Mouse (Mus musculus) stomach, embryonic 14.5 days (tissue): ENCODE measurements at regions not wholly inside any gene's neighbourhood (a gene's known extent, or its start where the extent isn't known, plus 50 kb on each side); places are given as distances from the start of the nearest gene placed in this dataset.

Experiments
- ATAC-seq: fragments of 200-750 bp; cut with Nextera tagmentation; 2 replicates; pipeline ENCODE4 v1.8.0; 2017; ENCODE audit warnings: low read depth, moderate TSS enrichment; ENCODE audit not compliant: insufficient number of reproducible peaks, insufficient read depth, low FRiP score
- H3K27ac ChIP-seq: fragments of 300-500 bp; sonication (generic); 2 replicates; pipeline ENCODE4 v1.5.1; 2014; ENCODE audit warnings: mild to moderate bottlenecking, low read length, moderate library complexity, mixed read lengths
- H3K27me3 ChIP-seq: fragments of 300-500 bp; sonication (generic); 2 replicates; pipeline ENCODE4 v1.6.1; 2014; ENCODE audit warnings: low read length, control low read depth, mixed read lengths; ENCODE audit not compliant: control insufficient read depth, insufficient read depth
- H3K36me3 ChIP-seq: fragments of 300-500 bp; sonication (generic); 2 replicates; pipeline ENCODE4 v1.6.1; 2014; ENCODE audit warnings: mild to moderate bottlenecking, control low read depth, low read length, moderate library complexity, mixed read lengths; ENCODE audit not compliant: control insufficient read depth, insufficient read depth
- H3K4me1 ChIP-seq: fragments of 300-500 bp; sonication (generic); 2 replicates; pipeline ENCODE4 v1.6.1; 2014; ENCODE audit warnings: low read length, control low read depth, mixed read lengths; ENCODE audit not compliant: control insufficient read depth, insufficient read depth
- H3K4me2 ChIP-seq: fragments of 300-500 bp; sonication (generic); replicated peaks from 2 replicates; pipeline ENCODE4 v1.6.1; 2014; ENCODE audit warnings: low read depth, low read length, control low read depth
- H3K4me3 ChIP-seq: fragments of 300-500 bp; sonication (generic); 2 replicates; pipeline ENCODE4 v1.5.1; 2014; ENCODE audit warnings: low read depth, low read length, control low read depth
- H3K9ac ChIP-seq: fragments of 300-500 bp; sonication (generic); replicated peaks from 2 replicates; pipeline ENCODE4 v1.6.1; 2014; ENCODE audit warnings: low read depth, mild to moderate bottlenecking, control low read depth, low read length, moderate library complexity, mixed read lengths
- H3K9me3 ChIP-seq: fragments of 300-500 bp; sonication (generic); 2 replicates; pipeline ENCODE4 v1.6.1; 2016; ENCODE audit warnings: low read depth, low read length, control low read depth; ENCODE audit not compliant: control insufficient read depth
- WGBS: fragments of 180-500 bp; shearing (Covaris S2); extraction: QIAGEN DNeasy Blood & Tissue Kit; methylation state at CpG from one replicate; pipeline ENCODE4 v1.1.7; 2014; 5-methylcytosine and 5-hydroxymethylcytosine counted together

DNA sequence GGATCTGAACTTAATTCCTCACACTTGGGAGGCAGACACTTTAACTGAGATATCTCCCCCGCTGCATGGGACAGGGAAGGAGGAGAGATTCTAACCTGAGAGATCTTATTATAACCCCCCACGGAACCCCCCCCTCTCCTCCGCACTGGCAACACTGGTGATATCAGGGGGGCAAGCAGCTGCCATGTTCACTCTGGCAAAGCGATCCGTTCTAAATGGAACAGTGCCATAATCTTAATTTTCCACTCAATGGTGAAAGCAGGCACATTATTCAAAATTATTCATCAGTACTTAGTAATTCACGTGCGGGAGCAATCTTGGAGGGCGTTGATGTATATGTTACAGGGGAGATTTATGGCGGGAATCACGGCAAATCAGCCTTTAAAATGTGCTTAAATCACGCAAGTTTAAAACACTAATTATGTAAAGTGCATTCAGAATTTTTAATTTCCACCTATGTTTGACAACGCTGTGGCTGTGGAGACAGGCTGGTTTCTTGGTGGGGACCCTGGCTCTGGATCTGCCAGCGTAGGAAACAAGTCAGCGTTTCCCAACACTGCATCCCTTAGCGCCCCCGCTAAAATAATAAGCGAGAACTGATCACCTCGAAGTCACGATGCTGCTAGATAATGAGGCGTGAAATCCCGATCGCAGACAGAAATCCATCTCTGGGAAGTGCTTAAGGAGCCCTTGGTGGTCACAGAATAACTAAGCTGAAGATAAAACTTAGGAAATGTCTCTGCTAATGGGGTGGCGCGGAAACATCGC is 354.7 kb downstream of the Cdh26 start:
- Histone ChIP-seq H3K27ac (no peak overlapping the region), H3K36me3 (no peaks in the 10 kb centered on the region), H3K4me1 (no peaks in the 10 kb centered on the region), H3K9me3 (no peaks in the 10 kb centered on the region), H3K27me3 (no peaks in the 10 kb centered on the region), H3K4me2 (no peak overlapping the region), H3K4me3 (no peak overlapping the region), H3K9ac (no peak overlapping the region)
- ATAC-seq: no peak
- 64% methylated on average over 25 of the region's 25 CpGs for WGBS

DNA sequence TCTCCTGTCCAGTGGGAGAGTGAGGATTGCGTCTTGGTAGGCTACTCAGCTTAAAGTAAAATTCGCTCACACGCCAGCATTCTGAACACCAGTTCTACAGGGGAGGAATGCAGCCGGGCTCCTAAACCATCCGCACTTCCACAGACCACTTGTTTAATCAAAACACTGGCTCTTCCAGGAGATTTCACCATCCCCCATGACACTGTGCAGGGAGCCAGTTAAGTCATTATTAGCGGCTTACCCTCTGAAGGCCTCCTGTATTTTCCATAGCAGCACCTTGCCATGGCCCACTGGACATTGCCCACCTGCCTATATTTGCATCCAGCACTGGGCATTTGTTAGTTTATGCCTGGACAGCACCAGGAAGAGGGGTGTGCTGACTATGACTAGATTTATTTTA is 355.5 kb downstream of the Cdh26 start:
- H3K36me3 ChIP-seq: no peaks in the 10 kb centered on the region
- no peak for ATAC-seq
- no peaks in the 10 kb centered on the region for H3K9me3 ChIP-seq
- no peak overlapping the region for H3K27ac ChIP-seq
- no peaks in the 10 kb centered on the region for H3K27me3 ChIP-seq
- no peak overlapping the region for H3K9ac ChIP-seq
- whole genome bisulfite sequencing: 19% methylated on average over 6 of the region's 6 CpGs
- H3K4me1 ChIP-seq: no peaks in the 10 kb centered on the region
- H3K4me2 ChIP-seq: no peak overlapping the region
- H3K4me3 ChIP-seq: no peak overlapping the region

DNA sequence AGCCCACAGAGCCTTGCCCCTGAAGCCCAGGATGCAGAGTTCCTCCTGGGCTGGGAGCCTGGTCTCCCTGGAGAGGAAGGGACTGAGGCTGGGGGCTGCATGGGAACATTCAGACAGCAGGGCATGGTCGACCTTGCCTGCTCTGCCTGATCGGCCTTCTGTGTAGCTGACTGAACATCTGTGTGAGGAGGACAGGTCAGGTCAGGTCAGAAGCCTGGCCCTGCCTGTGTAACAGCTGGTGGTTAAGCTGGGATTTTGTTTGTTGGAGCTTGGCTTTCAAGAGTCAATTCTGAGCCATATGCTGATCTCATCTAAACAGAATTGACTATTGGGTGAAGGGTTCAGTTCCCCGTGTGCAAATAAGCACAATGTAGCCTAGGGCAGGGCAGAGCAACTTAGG is 365.5 kb downstream of the Cdh26 start:
- H3K4me1 ChIP-seq: no peaks in the 10 kb centered on the region
- no peaks in the 10 kb centered on the region for H3K9me3 ChIP-seq
- no peak overlapping the region for H3K9ac ChIP-seq
- 31% methylated on average over 3 of the region's 3 CpGs for WGBS
- no peaks in the 10 kb centered on the region for H3K36me3 ChIP-seq
- no peaks in the 10 kb centered on the region for H3K27me3 ChIP-seq
- no peak overlapping the region for H3K4me3 ChIP-seq
- no peak overlapping the region for H3K4me2 ChIP-seq
- H3K27ac ChIP-seq: no peak overlapping the region
- no peak for ATAC-seq

DNA sequence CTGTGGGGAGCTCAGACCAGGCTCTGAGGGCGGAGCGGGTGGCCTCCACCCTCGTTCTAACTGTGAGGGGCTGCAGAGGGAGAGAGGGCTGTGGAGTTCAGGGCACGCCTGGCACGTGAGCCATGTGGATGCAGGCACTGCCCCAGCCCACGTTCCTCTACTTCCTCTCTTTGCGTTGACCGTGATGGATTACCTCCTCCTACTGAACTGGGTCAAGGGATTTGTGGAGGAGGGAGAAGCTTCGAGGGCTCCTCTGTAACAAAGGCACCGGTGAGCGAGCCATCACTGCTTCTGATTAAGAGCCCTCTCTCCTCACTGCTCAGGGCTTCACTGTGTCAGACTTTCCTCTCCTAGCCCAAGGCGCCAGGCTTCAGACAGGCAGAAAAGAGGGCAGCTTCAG is 371.1 kb downstream of the Cdh26 start:
- no peaks in the 10 kb centered on the region for H3K27me3 ChIP-seq
- H3K9ac ChIP-seq: no peak overlapping the region
- no peak overlapping the region for H3K4me3 ChIP-seq
- no peak overlapping the region for H3K4me2 ChIP-seq
- H3K9me3 ChIP-seq: no peaks in the 10 kb centered on the region
- 21% methylated on average over 12 of the region's 12 CpGs for WGBS
- peak; percentile 58; the same call in 1 of the 2 replicates for ATAC-seq
- H3K27ac ChIP-seq: no peak overlapping the region
- H3K4me1 ChIP-seq: no peaks in the 10 kb centered on the region
- H3K36me3 ChIP-seq: no peaks in the 10 kb centered on the region

DNA sequence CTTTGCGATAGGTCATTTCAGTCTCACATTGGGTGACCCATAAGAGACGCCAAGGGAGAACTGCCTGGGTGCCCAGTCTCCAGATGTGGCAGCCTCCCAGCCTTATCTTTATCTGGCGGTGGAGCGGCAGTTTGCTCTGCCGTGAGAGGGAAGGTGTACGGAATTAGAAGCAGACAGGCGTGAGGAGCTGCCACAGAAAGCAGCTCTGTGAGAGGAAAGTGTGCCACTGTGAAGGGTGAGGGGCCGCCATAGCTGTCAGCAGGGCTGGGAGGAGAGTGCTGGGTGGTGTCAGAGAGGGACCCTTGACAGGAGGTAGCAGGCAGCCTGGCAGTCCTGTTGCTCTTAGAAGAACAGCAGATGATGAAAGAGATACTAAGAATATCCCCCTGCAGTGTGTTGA is 375.0 kb downstream of the Cdh26 start:
- Histone ChIP-seq H3K36me3 (no peaks in the 10 kb centered on the region), H3K4me1 (no peaks in the 10 kb centered on the region), H3K4me2 (no peak overlapping the region), H3K27ac (no peak overlapping the region), H3K27me3 (no peaks in the 10 kb centered on the region), H3K9ac (no peak overlapping the region), H3K4me3 (no peak overlapping the region), H3K9me3 (no peaks in the 10 kb centered on the region)
- ATAC-seq: no peak
- 62% methylated on average over 8 of the region's 8 CpGs for WGBS

DNA sequence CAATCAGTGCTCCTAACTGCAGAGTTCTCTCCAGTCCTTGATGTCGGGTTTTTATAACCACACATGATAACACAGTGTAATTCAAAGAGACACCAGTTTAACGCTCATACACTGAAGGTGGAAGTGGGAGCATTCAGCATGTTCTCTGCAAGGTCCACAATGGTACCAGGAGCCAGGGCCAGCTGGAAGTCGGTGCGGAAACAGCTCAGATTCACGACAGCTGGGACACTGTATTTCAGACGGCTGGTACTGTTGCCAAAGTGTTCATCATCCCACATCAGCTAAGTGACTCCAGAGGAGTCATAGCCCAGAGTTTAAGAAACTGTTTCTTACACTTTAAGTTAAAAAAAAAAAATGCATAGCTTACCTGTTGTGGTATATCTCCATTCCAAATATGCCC is 391.2 kb downstream of the Cdh26 start:
- H3K9me3 ChIP-seq: no peaks in the 10 kb centered on the region
- H3K9ac ChIP-seq: no peak overlapping the region
- 72% methylated on average over 6 of the region's 6 CpGs for WGBS
- no peak overlapping the region for H3K27ac ChIP-seq
- H3K4me2 ChIP-seq: no peak overlapping the region
- no peak for ATAC-seq
- H3K36me3 ChIP-seq: no peaks in the 10 kb centered on the region
- H3K27me3 ChIP-seq: no peaks in the 10 kb centered on the region
- no peak overlapping the region for H3K4me3 ChIP-seq
- H3K4me1 ChIP-seq: no peaks in the 10 kb centered on the region

DNA sequence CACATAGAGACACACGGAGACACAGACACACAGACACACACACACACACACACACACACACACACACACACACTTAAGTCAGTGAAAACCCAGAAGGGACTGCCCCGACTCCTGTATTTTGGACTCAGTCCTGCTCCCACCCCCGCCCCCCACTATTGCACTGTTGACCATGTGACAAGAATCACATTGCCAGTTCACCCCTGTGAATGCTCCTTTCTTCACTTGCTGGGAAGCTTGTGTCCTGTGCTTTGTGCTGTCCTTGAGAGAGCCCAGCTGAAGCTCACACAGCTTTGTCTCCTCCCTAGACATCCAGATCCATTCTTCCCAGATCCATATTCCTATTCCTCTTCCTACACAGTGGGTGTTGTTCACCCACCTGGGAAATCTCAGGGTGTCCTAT is 400.0 kb downstream of the Cdh26 start:
- no peaks in the 10 kb centered on the region for H3K27me3 ChIP-seq
- H3K27ac ChIP-seq: no peak overlapping the region
- H3K36me3 ChIP-seq: no peaks in the 10 kb centered on the region
- H3K4me3 ChIP-seq: no peak overlapping the region
- no peak for ATAC-seq
- no peaks in the 10 kb centered on the region for H3K4me1 ChIP-seq
- H3K4me2 ChIP-seq: no peak overlapping the region
- WGBS: 79% methylated on average over 3 of the region's 3 CpGs
- no peak overlapping the region for H3K9ac ChIP-seq
- no peaks in the 10 kb centered on the region for H3K9me3 ChIP-seq

DNA sequence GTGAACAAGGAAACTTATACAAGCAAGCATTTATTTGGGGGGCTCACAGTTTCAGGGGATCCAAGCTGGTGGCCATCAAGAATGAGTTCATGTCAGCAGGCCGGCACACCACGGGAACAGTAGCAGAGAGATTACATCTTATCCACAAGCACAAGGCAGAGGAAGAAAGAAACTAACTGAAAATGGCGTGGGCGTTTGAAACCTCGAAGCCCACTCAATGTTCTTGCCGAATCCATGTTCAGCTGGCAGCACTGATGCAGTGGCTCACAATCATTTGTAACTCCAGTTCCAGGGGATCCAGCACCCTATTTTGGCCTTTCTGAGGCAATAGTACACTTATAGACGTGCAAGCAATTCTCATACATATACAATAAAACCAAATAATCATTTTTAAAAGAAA is 404.7 kb downstream of the Cdh26 start:
- Histone ChIP-seq H3K4me2 (no peak overlapping the region), H3K4me3 (no peak overlapping the region), H3K9ac (no peak overlapping the region), H3K36me3 (no peaks in the 10 kb centered on the region), H3K4me1 (no peaks in the 10 kb centered on the region), H3K9me3 (no peaks in the 10 kb centered on the region), H3K27me3 (no peaks in the 10 kb centered on the region), H3K27ac (no peak overlapping the region)
- no peak for ATAC-seq
- 82% methylated on average over 7 of the region's 7 CpGs for WGBS

DNA sequence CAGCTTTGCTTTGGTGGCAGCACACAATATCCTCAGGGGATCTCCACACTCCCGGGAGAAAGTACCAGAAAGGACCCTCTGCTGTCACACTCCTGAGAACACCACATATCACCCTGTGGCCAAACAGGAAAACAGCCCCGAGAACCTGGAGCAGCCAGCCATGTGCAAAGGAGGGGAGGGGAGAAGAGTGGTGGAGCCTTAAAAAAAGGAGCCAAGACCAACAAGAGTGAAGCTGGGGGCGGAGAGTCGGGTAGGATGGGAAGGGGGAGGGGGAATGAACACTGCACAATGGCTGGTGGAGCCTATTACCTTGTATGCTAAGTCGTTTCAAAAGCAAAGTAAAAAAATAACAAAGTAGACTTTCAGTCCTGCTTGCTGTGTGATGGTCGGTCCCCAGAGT is 408.2 kb downstream of the Cdh26 start:
- Histone ChIP-seq H3K27me3 (no peaks in the 10 kb centered on the region), H3K4me2 (no peak overlapping the region), H3K4me3 (no peak overlapping the region), H3K9ac (no peak overlapping the region), H3K27ac (no peak overlapping the region), H3K4me1 (no peaks in the 10 kb centered on the region), H3K36me3 (no peaks in the 10 kb centered on the region), H3K9me3 (no peaks in the 10 kb centered on the region)
- 23% methylated on average over 6 of the region's 6 CpGs for WGBS
- no peak for ATAC-seq
